Mouse (Mus musculus): ENCODE results near the gene Rarg. TPM values are rescaled to one million over a fixed set of nuclear protein-coding genes. Genes with fewer than 3 reads are reported as not detected.

Gene Rarg
- polyA plus RNA-seq, 1 experiment from 2014 or later: 5.7 TPM

- 57% methylated on average over 5 of the region's 5 CpGs for WGBS
- Histone ChIP-seq H3K4me2 (no peak overlapping the region), H3K27ac (no peak overlapping the region), H3K36me3 (no peaks in the 10 kb centered on the region), H3K9ac (no peak overlapping the region), H3K4me3 (no peak overlapping the region), H3K4me1 (replicated peaks) (peaks cover 31% of the 10 kb centered on the region), H3K27me3 (peaks cover 84% of the 10 kb centered on the region), H3K9me3 (no peaks in the 10 kb centered on the region)
- no peak for ATAC-seq (ENCODE audit: low FRiP score)
These were observed 6.8 kb downstream of the Rarg start for GRCm38 (mm10) chr15:102250521-102250920.

GRCm38 (mm10) chr15:102249967-102250366, 7.3 kb downstream of the Rarg start:
- 57% methylated on average over 9 of the region's 9 CpGs for WGBS

GRCm38 (mm10) chr15:102249251-102249691, 8.0 kb downstream of the Rarg start:
- no peaks in the 10 kb centered on the region for H3K9me3 ChIP-seq
- no peak overlapping the region; the same call in 1 of the 2 replicates for H3K4me3 ChIP-seq
- no peak overlapping the region for H3K9ac ChIP-seq
- peaks cover 42% of the 10 kb centered on the region for H3K4me1 ChIP-seq (replicated peaks)
- no peak for ATAC-seq (ENCODE audit: low FRiP score)
- no peaks in the 10 kb centered on the region for H3K36me3 ChIP-seq
- peaks cover 86% of the 10 kb centered on the region for H3K27me3 ChIP-seq
- 2% methylated on average over 13 of the region's 13 CpGs for WGBS
- H3K27ac ChIP-seq: peak overlapping the region; percentile 26; the same call in 1 of the 2 replicates
- H3K4me2 ChIP-seq: peak overlapping the region; percentile 15; the same call in 1 of the 2 replicates

More at GRCm38 (mm10) chr15:102249967-102250366, 7.3 kb downstream of the Rarg start:
- Histone ChIP-seq H3K9ac (no peak overlapping the region), H3K27ac (0 out of 2 replicates have a peak overlapping the region, but pooled peaks have one; percentile 42), H3K4me2 (0 out of 2 replicates have a peak overlapping the region, but pooled peaks have one; percentile 15), H3K4me1 (replicated peaks) (peaks cover 37% of the 10 kb centered on the region), H3K9me3 (no peaks in the 10 kb centered on the region), H3K36me3 (no peaks in the 10 kb centered on the region), H3K27me3 (peaks cover 84% of the 10 kb centered on the region), H3K4me3 (no peak overlapping the region)
- no peak for ATAC-seq (ENCODE audit: low FRiP score)

GRCm38 (mm10) chr15:102248812-102249191, 8.5 kb downstream of the Rarg start:
- H3K36me3 ChIP-seq: no peaks in the 10 kb centered on the region
- no peak overlapping the region for H3K4me3 ChIP-seq
- H3K27me3 ChIP-seq: peaks cover 86% of the 10 kb centered on the region
- H3K9ac ChIP-seq: no peak overlapping the region
- H3K27ac ChIP-seq: peak overlapping the region; percentile 26; the same call in 1 of the 2 replicates
- peaks cover 46% of the 10 kb centered on the region for H3K4me1 ChIP-seq (replicated peaks)
- H3K4me2 ChIP-seq: peak overlapping the region; percentile 15; the same call in 1 of the 2 replicates
- WGBS: 5% methylated on average over 3 of the region's 3 CpGs
- ATAC-seq (ENCODE audit: low FRiP score): no peak
- no peaks in the 10 kb centered on the region for H3K9me3 ChIP-seq

- Histone ChIP-seq H3K27me3 (peaks cover 87% of the 10 kb centered on the region), H3K9ac (peak overlapping the region; percentile 75), H3K9me3 (no peaks in the 10 kb centered on the region), H3K27ac (peak overlapping the region; percentile 77; the same call in 1 of the 2 replicates), H3K4me2 (peak overlapping the region; percentile 95), H3K4me1 (replicated peaks) (peaks cover 51% of the 10 kb centered on the region), H3K36me3 (no peaks in the 10 kb centered on the region), H3K4me3 (peak overlapping the region; percentile 53)
- 9% methylated on average over 8 of the region's 8 CpGs for whole genome bisulfite sequencing
- no peak for ATAC-seq (ENCODE audit: low FRiP score)
These were observed 9.0 kb downstream of the Rarg start for GRCm38 (mm10) chr15:102248131-102248811.

GRCm38 (mm10) chr15:102247252-102248130, 9.8 kb downstream of the Rarg start:
- Histone ChIP-seq H3K27ac (peak overlapping the region; percentile 77), H3K4me2 (peak overlapping the region; percentile 95), H3K4me1 (replicated peaks) (peaks cover 59% of the 10 kb centered on the region), H3K36me3 (no peaks in the 10 kb centered on the region), H3K9ac (peak overlapping the region; percentile 75), H3K9me3 (no peaks in the 10 kb centered on the region), H3K4me3 (peak overlapping the region; percentile 53), H3K27me3 (peaks cover 90% of the 10 kb centered on the region)
- under 1% methylated on average over 56 of the region's 65 CpGs for WGBS
- peak; percentile 38; the same call in 1 of the 2 replicates for ATAC-seq (ENCODE audit: low FRiP score)

- ATAC-seq (ENCODE audit: low FRiP score): peak; percentile 81
- Histone ChIP-seq H3K36me3 (no peaks in the 10 kb centered on the region), H3K4me3 (peak overlapping the region; percentile 53), H3K9ac (peak overlapping the region; percentile 75), H3K4me2 (peak overlapping the region; percentile 95), H3K4me1 (replicated peaks) (peaks cover 59% of the 10 kb centered on the region), H3K27me3 (peaks cover 90% of the 10 kb centered on the region), H3K27ac (peak overlapping the region; percentile 77), H3K9me3 (no peaks in the 10 kb centered on the region)
- WGBS: under 1% methylated on average over 35 of the region's 35 CpGs
These were observed 10.5 kb downstream of the Rarg start for GRCm38 (mm10) chr15:102246866-102247251.

GRCm38 (mm10) chr15:102245891-102246741, 11.2 kb downstream of the Rarg start:
- H3K27ac ChIP-seq: peak overlapping the region; percentile 77
- peaks cover 90% of the 10 kb centered on the region for H3K27me3 ChIP-seq
- peak overlapping the region; percentile 95 for H3K4me2 ChIP-seq
- H3K36me3 ChIP-seq: no peaks in the 10 kb centered on the region
- H3K9me3 ChIP-seq: no peaks in the 10 kb centered on the region
- peak overlapping the region; percentile 75 for H3K9ac ChIP-seq
- H3K4me1 ChIP-seq (replicated peaks): peaks cover 59% of the 10 kb centered on the region
- ATAC-seq (ENCODE audit: low FRiP score): peak; percentile 87
- peak overlapping the region; percentile 53 for H3K4me3 ChIP-seq
- WGBS: under 1% methylated on average over 43 of the region's 44 CpGs

- 0 out of 2 replicates have a peak overlapping the region, but pooled peaks have one; percentile 77 for H3K27ac ChIP-seq
- H3K4me1 ChIP-seq (replicated peaks): peaks cover 59% of the 10 kb centered on the region
- no peaks in the 10 kb centered on the region for H3K36me3 ChIP-seq
- 4% methylated on average over 14 of the region's 14 CpGs for WGBS
- peak overlapping the region; percentile 75 for H3K9ac ChIP-seq
- no peak for ATAC-seq (ENCODE audit: low FRiP score)
- no peaks in the 10 kb centered on the region for H3K9me3 ChIP-seq
- H3K4me3 ChIP-seq: peak overlapping the region; percentile 53
- H3K4me2 ChIP-seq: peak overlapping the region; percentile 95
- H3K27me3 ChIP-seq: peaks cover 90% of the 10 kb centered on the region
These were observed 11.8 kb downstream of the Rarg start for GRCm38 (mm10) chr15:102245461-102245881.

- no peak for ATAC-seq (ENCODE audit: low FRiP score)
- Histone ChIP-seq H3K27me3 (peaks cover 88% of the 10 kb centered on the region), H3K4me3 (peak overlapping the region; percentile 53), H3K27ac (0 out of 2 replicates have a peak overlapping the region, but pooled peaks have one; percentile 8), H3K4me2 (peak overlapping the region; percentile 95), H3K4me1 (replicated peaks) (peaks cover 54% of the 10 kb centered on the region), H3K36me3 (no peaks in the 10 kb centered on the region), H3K9me3 (no peaks in the 10 kb centered on the region), H3K9ac (peak overlapping the region; percentile 75; the same call in 1 of the 2 replicates)
- 10% methylated on average over 19 of the region's 19 CpGs for WGBS
These were observed 12.8 kb downstream of the Rarg start for GRCm38 (mm10) chr15:102244306-102245191.

Data from hindbrain, embryonic 13.5 days (tissue).